ENCODE assay signal across 7 mouse cellular contexts in genomic region chr2:109693178-109694115, GRCm38 (mm10). TPM values are rescaled to one million over a fixed set of nuclear protein-coding genes. Genes with fewer than 3 reads are reported as not detected.
A peak's percentile ranks its signal among the peaks of the same experiment; 100 is the strongest.
DNase-seq lines count a peak whose midpoint lies in the region; ATAC-seq lines count a peak whose summit lies in the region.

No protein-coding gene starts in this region.

- 0% methylated on average over 67 of the region's 67 CpGs for WGBS in forebrain, embryonic 14.5 days
- under 1% methylated on average over 67 of the region's 67 CpGs for WGBS in hindbrain, embryonic 14.5 days
- WGBS in midbrain, embryonic 10.5 days, result under 1% methylated on average over 67 of the region's 67 CpGs

- peak; percentile 82 for DNase-seq in NIH3T3 (ENCODE audit: low read depth)
- DNase-seq in forebrain, embryonic 14.5 days (ENCODE audit: low spot score), result peak; percentile 56
- peak; percentile 48 for DNase-seq in hindbrain, embryonic 14.5 days (ENCODE audit: low spot score)
- DNase-seq in left cerebral cortex, postnatal 4 days, result peak; percentile 47
- DNase-seq in midbrain, embryonic 10.5 days (ENCODE audit: low spot score), result peak; percentile 82
- DNase-seq in testis, postnatal 10 days (ENCODE audit: low spot score), result peak; percentile 47

- intact Hi-C loops in left cerebral cortex, postnatal 4 days (cut with DNase I), result loop anchor here (5.0 to 10.0 kb wide), 2 partner anchors 819 to 1726 kb away; no protein-coding TSS in a partner anchor

- H3K27me3 ChIP-seq in forebrain, embryonic 14.5 days (replicated peaks; ENCODE audit: control insufficient read depth, insufficient read depth, low read length), result peaks cover 32% of the 10 kb centered on the region
- H3K27me3 ChIP-seq in hindbrain, embryonic 14.5 days (ENCODE audit: control insufficient read depth, insufficient read depth, low read length), result peaks cover 14% of the 10 kb centered on the region; the same call in 1 of the 2 replicates
- H3K27me3 ChIP-seq in midbrain, embryonic 10.5 days (ENCODE audit: low read depth, poor library complexity, severe bottlenecking), result peaks cover 53% of the 10 kb centered on the region

- peak overlapping the region; percentile 36 for H3K4me3 ChIP-seq in brown adipose tissue, adult 24 weeks (ENCODE audit: insufficient read depth, low read depth, low read length)
- H3K4me3 ChIP-seq in forebrain, embryonic 14.5 days (ENCODE audit: low read depth, low read length), result peak overlapping the region; percentile 42
- H3K4me3 ChIP-seq in hindbrain, embryonic 14.5 days (replicated peaks; ENCODE audit: low read length), result peak overlapping the region; percentile 59
- peak overlapping the region; percentile 70 for H3K4me3 ChIP-seq in midbrain, embryonic 10.5 days

- no peaks in the 10 kb centered on the region for H3K36me3 ChIP-seq in forebrain, embryonic 14.5 days (ENCODE audit: control insufficient read depth, insufficient read depth, low read length)
- H3K36me3 ChIP-seq in hindbrain, embryonic 14.5 days (replicated peaks; ENCODE audit: control insufficient read depth, insufficient read depth), result no peaks in the 10 kb centered on the region
- no peaks in the 10 kb centered on the region for H3K36me3 ChIP-seq in midbrain, embryonic 10.5 days

- H3K4me2 ChIP-seq in forebrain, embryonic 14.5 days (ENCODE audit: low read length), result peak overlapping the region; percentile 77
- peak overlapping the region; percentile 89 for H3K4me2 ChIP-seq in hindbrain, embryonic 14.5 days (replicated peaks)

- peak; percentile 42 for ATAC-seq in forebrain, embryonic 14.5 days
- ATAC-seq in hindbrain, embryonic 14.5 days (ENCODE audit: low FRiP score), result peak; percentile 70

- peak overlapping the region; percentile 41 for H3K9ac ChIP-seq in forebrain, embryonic 14.5 days (ENCODE audit: low read length)
- peak overlapping the region; percentile 65 for H3K9ac ChIP-seq in hindbrain, embryonic 14.5 days

- H3K27ac ChIP-seq in brown adipose tissue, adult 24 weeks (replicated peaks; ENCODE audit: low read depth, low read length), result no peak overlapping the region
- H3K27ac ChIP-seq in forebrain, embryonic 14.5 days (ENCODE audit: low read depth, low read length), result no peak overlapping the region
- no peak overlapping the region for H3K27ac ChIP-seq in hindbrain, embryonic 14.5 days
- H3K27ac ChIP-seq in midbrain, embryonic 10.5 days (replicated peaks), result peak overlapping the region; percentile 74

- no peaks in the 10 kb centered on the region; the same call in 1 of the 2 replicates for H3K4me1 ChIP-seq in brown adipose tissue, adult 24 weeks (ENCODE audit: control insufficient read depth, insufficient read depth, insufficient read length, low read length)
- H3K4me1 ChIP-seq in forebrain, embryonic 14.5 days (ENCODE audit: control insufficient read depth, insufficient read depth, low read length), result no peaks in the 10 kb centered on the region; the same call in 1 of the 2 replicates
- H3K4me1 ChIP-seq in hindbrain, embryonic 14.5 days (replicated peaks; ENCODE audit: control insufficient read depth, insufficient read depth, low read length), result peaks cover 16% of the 10 kb centered on the region
- H3K4me1 ChIP-seq in midbrain, embryonic 10.5 days, result peaks cover 52% of the 10 kb centered on the region

- H3K9me3 ChIP-seq in forebrain, embryonic 14.5 days (replicated peaks; ENCODE audit: control insufficient read depth, low read length), result no peaks in the 10 kb centered on the region
- no peaks in the 10 kb centered on the region for H3K9me3 ChIP-seq in hindbrain, embryonic 14.5 days (ENCODE audit: control insufficient read depth, low read length)
- no peaks in the 10 kb centered on the region for H3K9me3 ChIP-seq in midbrain, embryonic 10.5 days (replicated peaks)

RNA-seq across cellular contexts. Expression of gene Bdnf, which starts 18.9 kb away (rescaled TPM):
- polyA plus RNA-seq in brown adipose tissue, adult 24 weeks (2012; ENCODE audit: insufficient read depth, insufficient read length, missing spikeins), result not detected in 2 replicates
- polyA plus RNA-seq in forebrain, embryonic 14.5 days (2014; fragmentation: Nextera tagmentation; extraction: Ambion mirVana), result 2.0 and 2.9 TPM in 2 replicates
- polyA plus RNA-seq in hindbrain, embryonic 14.5 days (2014; fragmentation: Nextera tagmentation; extraction: Ambion mirVana), result 4.2 and 5.3 TPM in 2 replicates
- total RNA-seq in left cerebral cortex, postnatal 4 days (2021), result 1 to 10 TPM; 3.7 to 5.0 TPM
- 1.5 and 1.6 TPM in 2 replicates for polyA plus RNA-seq in midbrain, embryonic 10.5 days (2016; fragmentation: Nextera tagmentation; extraction: Ambion mirVana)
